Mouse (Mus musculus): ENCODE measurements around the gene AU015836.
"Not testable (repeated sequence)": the region's sequence is repeated elsewhere in the genome, so short reads cannot be mapped to it uniquely, and the experiment has no call there.

The AU015836 gene

DNA sequence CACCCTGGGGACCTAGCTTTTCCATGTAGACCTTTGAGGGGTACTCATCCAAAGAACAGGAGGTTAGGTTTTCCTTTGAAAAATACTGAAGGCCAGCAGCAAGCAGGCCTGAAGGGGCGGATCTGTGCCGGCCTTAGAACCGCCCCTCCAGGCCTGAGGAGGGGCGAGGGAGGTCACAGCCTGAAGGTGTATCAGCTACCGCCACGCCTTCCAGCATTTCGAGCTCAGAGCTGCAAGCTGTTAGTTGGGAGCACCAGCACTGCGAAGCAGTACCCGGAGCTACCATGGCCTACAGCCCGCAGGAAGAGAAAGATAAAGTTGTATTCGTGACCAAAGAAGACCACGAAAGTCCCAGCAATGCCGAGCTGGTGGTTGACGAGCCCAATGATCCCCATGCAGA, at the start of gene AU015836:
TSS of gene AU015836 (plus strand) at position 216 of the 400 bp plus-strand sequence.
- no peak for DNase-seq

- DNase-seq, result no peak
Observed at GRCm38 (mm10) chrX:93919017-93919416, 49.4 kb upstream of the AU015836 start.

GRCm38 (mm10) chrX:93928379-93928778, 40.1 kb upstream of the AU015836 start:
- no peak for DNase-seq

- DNase-seq, result no peak
Observed at GRCm38 (mm10) chrX:93928794-93929193, 39.7 kb upstream of the AU015836 start.

- no peak for DNase-seq
Observed at GRCm38 (mm10) chrX:93931694-93932093, 36.8 kb upstream of the AU015836 start.

GRCm38 (mm10) chrX:93956727-93957126, 11.7 kb upstream of the AU015836 start:
- peak; percentile 4 to 19 for DNase-seq

DNA sequence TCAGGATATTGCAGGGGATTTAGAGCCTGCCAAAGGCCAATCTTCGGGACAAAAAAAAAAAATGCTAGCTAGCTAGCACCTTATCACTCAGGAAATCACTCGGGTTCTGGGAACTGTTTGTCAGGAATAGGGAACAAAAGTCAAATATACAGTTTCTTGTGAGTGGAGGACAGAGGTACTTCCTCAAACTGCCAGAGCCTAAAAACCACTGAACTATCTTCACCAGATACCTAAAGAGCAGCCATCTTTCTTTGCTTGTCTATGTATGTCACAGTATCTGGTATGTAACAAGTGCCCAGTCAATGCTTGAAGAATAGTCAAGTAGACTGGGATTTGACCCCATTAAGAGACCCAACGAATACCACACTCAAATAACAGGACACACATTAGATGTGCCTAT, 10.0 kb upstream of the AU015836 start:
- no peak for DNase-seq

GRCm38 (mm10) chrX:93980341-93980740, 11.9 kb downstream of the AU015836 start:
- DNase-seq, result no peak

DNA sequence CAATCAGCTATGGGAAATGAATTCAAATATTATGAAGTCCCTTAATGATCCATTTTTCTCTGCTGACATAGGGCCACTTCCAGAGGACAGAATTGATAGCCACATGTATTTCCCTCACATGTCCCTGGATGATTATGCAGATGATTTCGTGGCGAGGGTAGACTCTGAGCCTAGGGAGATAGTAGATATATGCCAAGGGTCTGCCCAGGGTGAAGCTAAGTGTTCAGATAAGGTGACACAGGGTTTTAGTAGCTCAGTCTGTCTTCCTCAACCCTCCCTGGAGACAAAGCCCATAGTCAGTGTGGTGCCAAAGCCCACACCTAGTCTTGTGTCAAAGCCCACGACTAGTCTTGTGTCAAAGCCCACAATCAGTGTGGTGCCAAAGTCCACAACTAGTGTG, 13.7 kb downstream of the AU015836 start:
- no peak for DNase-seq

DNA sequence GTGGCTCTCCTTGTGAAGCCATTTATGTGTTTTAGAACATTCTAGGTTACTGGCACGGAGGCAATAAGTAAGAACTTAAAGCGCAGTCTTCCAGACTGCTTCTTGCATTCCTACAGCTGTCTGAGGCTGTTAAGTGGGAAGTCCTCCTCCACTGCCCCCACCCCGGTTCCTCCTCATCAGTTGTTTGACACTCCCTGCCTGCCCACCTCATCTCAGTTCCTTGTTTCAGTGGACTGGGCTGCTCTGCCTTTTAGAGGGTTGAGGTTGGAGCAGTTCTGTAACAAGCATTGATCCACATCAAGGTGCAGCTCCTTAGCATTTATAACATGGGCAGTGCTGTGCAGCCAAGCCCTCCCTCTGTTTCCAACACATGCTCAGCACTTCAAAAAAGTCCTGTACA, 16.6 kb downstream of the AU015836 start:
- DNase-seq, result not testable (repeated sequence)

- DNase-seq, result no peak
Observed at GRCm38 (mm10) chrX:94006991-94007390, 38.5 kb downstream of the AU015836 start.

DNA sequence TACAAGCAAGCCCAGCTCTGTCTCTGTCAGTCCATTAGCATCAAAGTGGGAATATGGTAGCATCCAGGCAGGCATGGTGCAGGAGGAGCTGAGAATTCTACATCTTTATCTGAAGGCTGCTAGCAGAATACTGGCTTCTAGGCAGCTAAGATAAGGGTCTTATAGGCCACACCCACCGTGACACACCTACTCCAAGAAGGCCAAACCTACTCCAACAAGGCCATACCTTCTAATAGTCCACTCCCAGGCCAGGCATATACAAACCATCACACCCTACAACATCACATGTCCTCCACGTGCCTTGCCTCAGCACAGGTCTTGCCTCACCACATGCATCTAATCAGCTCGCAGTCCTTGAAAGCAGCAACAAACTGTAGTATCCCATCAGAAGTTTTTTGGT, 41.0 kb downstream of the AU015836 start:
- DNase-seq, result no peak

DNA sequence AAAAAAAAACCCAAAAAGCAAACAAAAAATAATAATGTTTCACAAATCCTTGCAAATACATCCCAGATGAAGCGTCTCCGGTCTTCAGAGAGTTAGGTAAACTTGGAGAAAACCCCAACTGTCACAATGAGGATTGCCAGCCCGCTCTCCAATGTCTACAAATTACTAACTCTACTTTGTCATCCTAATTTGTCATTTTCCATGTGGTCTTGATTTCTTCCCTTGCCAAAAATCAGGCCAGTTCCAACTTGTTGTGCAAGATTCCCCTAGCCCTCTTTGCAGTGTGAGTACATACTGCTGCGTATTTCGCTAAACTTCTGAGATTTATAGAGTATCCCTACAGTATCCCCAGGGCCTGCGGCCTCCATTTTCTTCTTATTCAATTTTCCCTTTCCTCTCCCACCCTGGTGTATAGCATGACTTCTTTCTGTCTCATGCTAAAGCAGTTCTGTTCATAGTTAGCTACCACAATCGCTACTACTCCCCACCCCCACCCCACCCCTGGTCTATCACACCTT, 43.3 kb downstream of the AU015836 start:
- DNase-seq, result no peak

GRCm38 (mm10) chrX:94012479-94013167, 44.2 kb downstream of the AU015836 start:
- DNase-seq, result no peak

DNA sequence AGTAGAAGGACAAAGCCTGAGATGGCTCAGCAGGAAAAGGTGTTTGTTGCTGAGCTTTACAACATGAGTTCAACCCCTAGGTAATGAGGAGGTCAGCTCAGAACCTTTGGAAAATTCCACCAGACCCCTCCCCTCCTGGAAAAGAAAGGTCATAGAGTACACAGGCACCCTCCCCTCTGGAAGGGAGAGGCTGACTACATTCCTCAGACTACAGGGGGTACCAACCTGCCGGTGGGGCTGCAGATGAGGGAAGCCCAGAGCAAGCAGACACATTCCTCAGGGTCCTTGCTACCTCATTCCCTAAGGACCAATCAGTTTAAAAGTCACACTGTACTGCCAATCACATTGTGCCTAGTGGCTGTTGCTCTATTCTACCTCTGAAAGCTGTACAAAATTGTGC, 48.4 kb downstream of the AU015836 start:
- no peak for DNase-seq

DNA sequence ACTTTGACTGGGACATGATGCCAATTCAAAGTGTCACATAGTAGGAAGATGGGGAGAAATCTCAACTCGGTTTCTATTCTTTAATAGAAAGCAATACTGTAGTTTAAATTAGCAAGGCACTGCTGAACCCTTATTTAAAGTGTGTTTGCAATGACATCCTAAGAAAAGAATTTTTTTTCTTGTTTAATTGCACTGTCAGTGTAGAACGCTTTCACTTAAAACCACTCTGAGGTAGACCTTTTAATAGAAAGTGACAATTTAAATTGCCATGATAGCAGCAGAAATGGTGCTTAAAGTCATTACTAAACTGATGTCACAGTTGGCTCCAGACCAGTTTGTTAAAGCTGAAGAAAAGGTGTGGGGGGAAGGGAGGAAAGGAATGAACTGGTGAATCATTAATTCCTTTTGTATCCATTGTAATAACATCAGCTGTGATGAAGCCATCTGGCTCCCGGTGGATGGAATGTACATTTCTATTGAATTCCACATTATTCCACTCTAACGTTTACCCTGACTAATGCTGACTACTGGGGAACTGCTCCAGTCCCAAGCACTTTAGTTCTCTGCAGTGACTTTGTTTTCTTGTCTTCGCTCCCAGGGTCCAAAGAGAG, 53.9 kb downstream of the AU015836 start:
- DNase-seq, result no peak
